Mouse (Mus musculus) cortical plate, adult 2 months (tissue): Measurements from ENCODE around the gene Lrrc74b.

Experiments used
- CTCF ChIP-seq: fragments of 200-500 bp; IDR thresholded peaks from 2 replicates; pipeline ENCODE4 v1.5.1; 2011; ENCODE audit warnings: mild to moderate bottlenecking, control low read depth, low read length; ENCODE audit not compliant: insufficient read depth; ENCODE audit errors: extremely low read depth
- POLR2A ChIP-seq: fragments of 200-500 bp; IDR thresholded peaks from 2 replicates; pipeline ENCODE4 v1.6.1; 2011; ENCODE audit warnings: mild to moderate bottlenecking, low read length, control low read depth; ENCODE audit not compliant: insufficient read depth; ENCODE audit errors: extremely low read depth

DNA sequence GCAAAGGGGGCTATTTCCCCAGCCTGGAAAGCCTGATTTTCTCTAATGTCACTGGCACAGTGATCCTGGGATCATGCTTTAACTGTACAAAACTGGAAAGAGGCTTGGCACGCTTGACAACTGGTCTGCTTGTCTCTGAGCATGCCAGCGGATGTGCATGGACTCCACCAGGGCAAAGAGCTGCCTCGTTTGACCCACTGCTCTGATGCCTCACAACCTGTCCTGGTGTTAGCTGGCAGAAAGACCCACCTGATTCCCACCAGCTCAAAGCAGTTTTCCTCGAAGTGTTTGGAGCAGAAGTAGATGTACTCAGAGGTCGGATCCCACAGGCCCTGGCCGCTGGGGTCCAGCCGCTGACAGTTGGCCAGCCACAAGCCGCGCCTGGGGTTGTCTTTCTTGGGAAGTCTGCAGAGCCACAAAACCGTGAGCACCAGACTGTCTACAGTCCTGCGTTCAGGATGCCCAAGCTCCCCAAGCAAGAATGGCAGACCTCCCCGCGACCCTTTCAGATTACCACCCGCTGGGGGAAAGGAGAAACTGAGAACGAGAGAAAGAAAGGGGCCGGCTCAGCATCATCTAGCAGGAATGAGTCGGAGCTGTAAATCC, 31.0 kb downstream of the Lrrc74b start:
- TF ChIP-seq POLR2A (no peak), CTCF (no peak)
